Mouse (Mus musculus): ENCODE data around the gene Slc3a1.

The Slc3a1 gene

DNA sequence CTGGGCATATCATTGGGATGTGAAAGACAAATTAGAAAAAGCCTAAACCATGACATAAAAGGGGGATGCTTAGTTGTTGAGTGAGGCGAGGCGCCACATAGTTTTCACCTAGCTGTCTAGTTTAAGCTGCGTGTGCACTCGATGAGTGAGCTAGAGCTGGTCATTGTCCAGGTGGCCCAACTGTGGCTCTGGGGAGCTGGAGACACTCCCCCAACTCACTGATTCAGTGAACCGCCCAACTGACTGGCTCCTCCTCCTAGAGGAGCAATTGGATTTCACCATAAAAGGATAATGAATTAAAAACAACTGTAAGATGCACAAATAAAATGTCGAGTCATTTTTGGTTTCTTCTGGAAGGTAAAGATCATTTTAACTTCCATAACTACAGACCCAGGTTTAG lies 60.8 kb downstream of the Slc3a1 start:
- no peak for DNase-seq (ENCODE audit: low spot score)

DNA sequence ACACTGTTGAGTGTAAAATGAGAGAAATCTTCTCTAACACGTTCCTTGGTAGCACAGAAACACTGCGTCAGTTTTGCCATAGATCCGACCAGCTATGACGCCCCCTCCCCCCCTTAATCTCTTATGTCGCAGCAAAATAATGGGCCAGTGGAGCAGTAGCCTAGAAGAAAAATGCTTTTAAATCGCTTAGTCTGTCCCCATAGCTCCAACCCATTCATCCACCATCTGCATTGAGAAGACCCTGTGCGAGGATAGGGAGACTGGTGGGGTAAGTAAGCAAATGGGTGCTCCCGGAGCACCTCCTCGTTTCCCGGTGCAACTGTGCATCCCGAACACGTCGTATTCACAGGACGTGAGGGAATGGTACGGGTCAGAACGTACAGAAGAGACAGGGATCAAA lies 61.4 kb downstream of the Slc3a1 start:
- DNase-seq (ENCODE audit: low spot score) = no peak

DNA sequence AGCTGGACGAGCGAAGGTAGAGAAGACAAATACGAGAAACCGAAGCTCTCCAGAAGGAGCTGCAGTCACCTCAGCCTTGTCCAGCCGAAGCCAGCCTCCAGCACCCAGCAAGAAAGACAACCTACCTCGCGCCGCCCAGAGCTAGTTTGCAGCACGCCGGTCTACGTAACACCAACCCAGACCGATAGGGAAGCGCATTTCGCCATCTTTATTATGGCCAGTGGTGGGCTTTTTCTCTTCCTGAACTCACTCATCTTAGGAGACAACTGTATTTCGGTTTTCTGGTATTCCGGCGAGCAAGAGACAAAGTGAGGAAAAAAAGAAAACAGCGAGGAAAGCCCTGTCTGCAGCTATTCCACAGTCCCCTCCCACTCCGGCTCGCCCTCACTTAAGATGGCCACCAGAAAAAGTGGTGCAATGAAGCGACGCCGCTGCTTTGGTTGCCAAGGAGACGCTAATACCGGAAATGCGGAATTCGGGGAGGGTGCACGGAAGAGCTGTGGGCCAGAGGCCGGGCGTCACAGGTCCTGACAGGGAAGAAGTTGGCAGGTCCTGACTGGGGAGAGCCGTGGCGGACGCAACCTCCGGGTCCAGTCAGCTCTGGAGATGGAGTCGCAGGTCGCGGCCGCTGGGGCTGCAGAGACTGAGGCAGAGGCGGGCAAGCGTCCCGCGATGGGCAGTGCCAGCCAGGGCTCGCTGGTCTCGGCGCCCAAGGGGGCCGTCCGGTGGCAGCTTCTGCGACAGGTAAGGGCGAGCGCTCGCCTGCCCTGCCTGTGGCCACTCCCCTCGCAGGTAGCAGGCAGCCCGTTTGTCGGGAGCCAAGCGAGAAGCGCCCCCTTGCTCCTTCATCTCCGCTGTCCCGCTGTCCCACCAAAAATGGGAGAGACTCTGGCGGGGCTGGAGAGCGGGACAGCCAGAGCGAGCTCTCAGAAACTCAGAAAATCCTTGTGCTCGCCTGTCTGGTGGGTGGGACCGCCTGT lies 62.2 kb downstream of the Slc3a1 start, which contains the start of the genes Prepl and Camkmt:
TSS of gene Prepl (minus strand) at position 122 of the 980 bp plus-strand sequence.
TSS of gene Camkmt (plus strand) at position 433 of the 980 bp plus-strand sequence.
- DNase-seq (ENCODE audit: low spot score) = peak; percentile 81

DNA sequence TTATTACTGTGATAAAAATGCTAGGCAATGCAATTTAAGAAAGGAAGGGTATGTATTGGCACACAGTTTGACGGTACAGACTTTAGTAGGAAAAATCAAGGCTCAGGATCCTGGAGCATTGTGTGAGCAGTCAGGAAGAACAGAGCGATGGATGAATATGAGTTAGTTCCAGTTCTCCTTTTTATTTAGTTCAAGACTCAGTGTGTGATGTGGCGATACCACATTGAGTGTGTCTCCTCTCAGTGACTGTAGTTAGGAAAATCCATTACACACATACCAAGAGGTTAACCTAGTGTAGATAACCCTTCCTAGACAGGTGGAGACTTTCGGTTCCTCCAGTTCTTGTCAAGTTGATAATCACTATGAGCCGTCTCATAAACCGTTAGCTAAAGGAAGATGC lies 63.6 kb downstream of the Slc3a1 start:
- no peak for DNase-seq (ENCODE audit: low spot score)

DNA sequence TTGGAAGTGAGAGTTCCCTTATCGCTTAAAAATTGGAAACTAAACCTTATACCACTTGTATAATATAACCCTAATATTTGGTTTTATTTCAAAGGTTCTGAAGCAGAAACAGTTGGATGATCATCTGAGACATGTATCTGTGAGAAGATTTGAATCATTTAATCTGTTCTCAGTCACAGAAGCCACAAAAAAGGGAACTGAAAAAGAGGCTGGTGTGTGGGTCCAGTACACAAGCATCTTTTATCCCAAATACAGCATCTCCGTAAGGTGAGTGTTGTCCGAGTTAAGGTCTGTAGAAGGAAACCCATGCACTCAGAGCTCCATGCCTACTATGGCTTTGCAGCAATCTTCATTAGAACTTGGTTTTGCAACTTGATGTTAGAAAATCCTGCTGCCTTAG lies 68.2 kb downstream of the Slc3a1 start:
- DNase-seq (ENCODE audit: low spot score) = no peak

- no peak for DNase-seq (ENCODE audit: low spot score)
Measured at GRCm38 (mm10) chr17:85098677-85099323, 70.6 kb downstream of the Slc3a1 start.

- DNase-seq (ENCODE audit: low spot score) = no peak
Measured at GRCm38 (mm10) chr17:85100232-85100631, 72.1 kb downstream of the Slc3a1 start.

DNA sequence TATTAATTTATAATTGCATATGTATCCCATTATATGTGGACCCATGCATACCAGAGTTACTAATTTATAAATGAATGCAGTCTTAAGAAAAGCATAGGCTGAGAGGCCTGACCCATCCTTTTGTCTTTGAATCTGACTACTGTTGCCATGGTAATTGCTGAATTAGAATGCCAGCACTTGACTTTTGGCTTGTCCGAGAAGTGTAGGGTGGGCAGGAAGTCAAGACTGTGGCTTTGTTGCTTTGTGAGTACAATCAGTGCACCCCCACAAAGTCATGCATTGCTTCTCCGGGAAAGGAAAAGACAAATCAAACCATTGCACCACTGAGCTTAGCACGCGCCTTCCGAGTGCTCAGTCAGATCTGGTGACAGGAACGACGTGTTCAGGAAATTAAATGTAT lies 73.6 kb downstream of the Slc3a1 start:
- DNase-seq (ENCODE audit: low spot score) = no peak

GRCm38 (mm10) chr17:85103310-85103709 lies 75.1 kb downstream of the Slc3a1 start:
- no peak for DNase-seq (ENCODE audit: low spot score)

DNA sequence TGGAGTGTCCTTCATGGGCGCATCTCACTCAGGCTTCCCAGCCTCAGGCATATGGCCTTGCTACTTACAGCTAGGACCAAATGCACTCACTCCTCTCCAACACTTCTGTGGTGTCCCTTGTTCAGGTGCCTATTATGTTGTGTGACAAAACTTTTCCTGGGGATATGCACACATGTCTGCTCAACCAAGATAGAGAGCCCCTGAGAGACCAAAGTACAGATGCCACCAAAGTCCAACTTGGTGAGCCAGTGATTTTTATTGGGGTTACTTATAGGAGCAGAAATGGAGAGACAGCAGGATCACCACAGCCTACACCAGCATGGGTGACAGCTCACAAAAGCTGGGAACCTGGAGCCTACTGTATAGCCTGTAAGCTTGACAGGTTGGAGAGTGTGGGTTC lies 82.5 kb downstream of the Slc3a1 start:
- no peak for DNase-seq (ENCODE audit: low spot score)

DNA sequence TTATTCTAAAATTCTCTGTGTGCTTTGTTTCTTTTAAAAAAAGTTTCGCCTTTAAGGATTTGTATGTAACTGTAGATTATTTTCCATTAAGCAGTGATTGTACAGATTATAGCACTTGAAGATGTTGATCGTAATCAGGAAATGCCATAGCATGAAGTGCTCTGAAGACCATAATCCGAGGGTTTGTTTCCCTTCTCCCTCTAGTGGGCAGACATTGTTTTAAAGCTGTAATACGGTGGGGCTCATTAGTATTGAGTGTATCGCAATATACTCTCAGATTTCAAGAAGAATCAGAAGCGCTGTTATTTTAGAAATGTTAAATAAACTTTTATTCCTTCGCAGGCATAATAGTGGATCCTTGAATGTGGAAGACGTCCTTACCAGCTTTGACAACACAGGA lies 85.3 kb downstream of the Slc3a1 start:
- no peak for DNase-seq (ENCODE audit: low spot score)

All from ovary, postnatal 10 days (tissue).